7 mouse cellular contexts compared by ENCODE assay signal in genomic region chr16:38376163-38376840, GRCm38 (mm10). TPM values are rescaled to one million over a fixed set of nuclear protein-coding genes. Genes with fewer than 3 reads are reported as not detected.
A peak's percentile ranks its signal among the peaks of the same experiment; 100 is the strongest.
DNase-seq lines count a peak whose midpoint lies in the region; ATAC-seq and TF ChIP-seq lines count a peak whose summit lies in the region.

No protein-coding gene starts in this region.

- intact Hi-C loops in left cerebral cortex, postnatal 4 days (cut with DNase I): no loop called here

- peak overlapping the region; percentile 49 for H3K9ac ChIP-seq in forebrain, postnatal 0 days
- peak overlapping the region; percentile 23; the same call in 1 of the 2 replicates for H3K9ac ChIP-seq in intestine, postnatal 0 days (ENCODE audit: low read depth, low read length)
- H3K9ac ChIP-seq in midbrain, embryonic 11.5 days (ENCODE audit: low read length): peak overlapping the region; percentile 44

- H3K4me1 ChIP-seq in forebrain, postnatal 0 days (ENCODE audit: insufficient read depth): no peaks in the 10 kb centered on the region
- peaks cover 6% of the 10 kb centered on the region; the same call in 1 of the 2 replicates for H3K4me1 ChIP-seq in intestine, postnatal 0 days (replicated peaks; ENCODE audit: control insufficient read depth, insufficient read depth, low read length)
- peaks cover 3% of the 10 kb centered on the region; the same call in 1 of the 2 replicates for H3K4me1 ChIP-seq in midbrain, embryonic 11.5 days (ENCODE audit: control insufficient read depth, insufficient read depth, low read length)
- peaks cover 8% of the 10 kb centered on the region; the same call in 1 of the 2 replicates for H3K4me1 ChIP-seq in small intestine, adult 2 months (ENCODE audit: control insufficient read depth, insufficient read depth, insufficient read length, low read length)

- no peaks in the 10 kb centered on the region for H3K27me3 ChIP-seq in forebrain, postnatal 0 days (ENCODE audit: insufficient read depth, low read length)
- H3K27me3 ChIP-seq in intestine, postnatal 0 days (replicated peaks; ENCODE audit: control insufficient read depth, insufficient read depth, low read length): no peaks in the 10 kb centered on the region
- no peaks in the 10 kb centered on the region for H3K27me3 ChIP-seq in midbrain, embryonic 11.5 days (ENCODE audit: control insufficient read depth, insufficient read depth, low read length)
- no peaks in the 10 kb centered on the region for H3K27me3 ChIP-seq in small intestine, adult 2 months (ENCODE audit: control insufficient read depth, insufficient read depth, low read length)

- no peak for TF ChIP-seq POLR2A in small intestine, adult 2 months (IDR thresholded peaks at IDR 0.05; ENCODE audit: low read depth, low read length)

- peak; percentile 95 for ATAC-seq in forebrain, postnatal 0 days
- ATAC-seq in intestine, postnatal 0 days: peak; percentile 45; the same call in 1 of the 2 replicates
- ATAC-seq in midbrain, embryonic 11.5 days (ENCODE audit: low FRiP score): peak; percentile 89

- H3K36me3 ChIP-seq in forebrain, postnatal 0 days (ENCODE audit: insufficient read depth): no peaks in the 10 kb centered on the region
- H3K36me3 ChIP-seq in intestine, postnatal 0 days (ENCODE audit: control insufficient read depth, insufficient read depth): no peaks in the 10 kb centered on the region
- H3K36me3 ChIP-seq in midbrain, embryonic 11.5 days (ENCODE audit: control insufficient read depth, insufficient read depth, low read length): no peaks in the 10 kb centered on the region
- no peaks in the 10 kb centered on the region for H3K36me3 ChIP-seq in small intestine, adult 2 months (ENCODE audit: control insufficient read depth, insufficient read depth, low read length)

- peak; percentile 62 for TF ChIP-seq CTCF in forebrain, postnatal 0 days (IDR thresholded peaks at IDR 0.05; ENCODE audit: low read depth)
- TF ChIP-seq CTCF in intestine, postnatal 0 days (IDR thresholded peaks at IDR 0.05; ENCODE audit: low read depth): peak; percentile 70
- TF ChIP-seq CTCF in small intestine, adult 2 months (IDR thresholded peaks at IDR 0.05; ENCODE audit: extremely low read depth, insufficient read length, insufficient replicate concordance, low read depth, low read length): peak; percentile 46; the same call in 1 of the 2 replicates

- peak overlapping the region; percentile 32 for H3K4me3 ChIP-seq in forebrain, postnatal 0 days (ENCODE audit: low read depth, low read length)
- peak overlapping the region; percentile 24; the same call in 1 of the 2 replicates for H3K4me3 ChIP-seq in intestine, postnatal 0 days (ENCODE audit: low read depth, low read length)
- H3K4me3 ChIP-seq in midbrain, embryonic 11.5 days (ENCODE audit: low read depth, low read length): peak overlapping the region; percentile 17
- H3K4me3 ChIP-seq in small intestine, adult 2 months (ENCODE audit: low read depth, low read length): peak overlapping the region; percentile 61

- no peaks in the 10 kb centered on the region for H3K9me3 ChIP-seq in forebrain, postnatal 0 days (ENCODE audit: low read length)
- no peaks in the 10 kb centered on the region for H3K9me3 ChIP-seq in intestine, postnatal 0 days (ENCODE audit: control insufficient read depth)
- no peaks in the 10 kb centered on the region for H3K9me3 ChIP-seq in midbrain, embryonic 11.5 days (ENCODE audit: control insufficient read depth, low read length)

- WGBS in forebrain, postnatal 0 days: 15% methylated on average over 17 of the region's 17 CpGs
- WGBS in intestine, postnatal 0 days: 36% methylated on average over 11 of the region's 17 CpGs
- WGBS in midbrain, embryonic 11.5 days: 27% methylated on average over 17 of the region's 17 CpGs
- 30% methylated on average over 17 of the region's 17 CpGs for WGBS in small intestine, adult 2 months

- H3K27ac ChIP-seq in forebrain, postnatal 0 days (ENCODE audit: low read depth, low read length): peak overlapping the region; percentile 75
- H3K27ac ChIP-seq in intestine, postnatal 0 days (ENCODE audit: low read depth, low read length): no peak overlapping the region
- no peak overlapping the region for H3K27ac ChIP-seq in midbrain, embryonic 11.5 days (ENCODE audit: low read depth, low read length)
- H3K27ac ChIP-seq in small intestine, adult 2 months (ENCODE audit: insufficient read depth, low read depth, low read length): no peak overlapping the region

- H3K4me2 ChIP-seq in forebrain, postnatal 0 days (ENCODE audit: low read depth): peak overlapping the region; percentile 51
- peak overlapping the region; percentile 60 for H3K4me2 ChIP-seq in intestine, postnatal 0 days (replicated peaks; ENCODE audit: low read depth)
- peak overlapping the region; percentile 27 for H3K4me2 ChIP-seq in midbrain, embryonic 11.5 days

- peak; percentile 25 for DNase-seq in T-cell, adult 2 months (ENCODE audit: low spot score)
- DNase-seq in cerebellum, adult 18-20 months: peak; percentile 66
- DNase-seq in forebrain, postnatal 0 days: peak; percentile 85
- DNase-seq in left cerebral cortex, postnatal 4 days: peak; percentile 58
- peak; percentile 96 for DNase-seq in midbrain, embryonic 11.5 days (ENCODE audit: low spot score, missing footprints)

RNA-seq across cellular contexts. Expression of gene Popdc2, which starts 14.3 kb away (rescaled TPM):
- 0.14 and 0.38 TPM in 2 replicates for total RNA-seq in forebrain, postnatal 0 days (2014; rRNA removed)
- 0.39 TPM in 2 replicates for polyA plus RNA-seq in forebrain, postnatal 0 days (2015; fragmentation: Nextera tagmentation; extraction: Ambion mirVana)
- 16.6 and 16.9 TPM in 2 replicates for polyA plus RNA-seq in intestine, postnatal 0 days (2015; fragmentation: Nextera tagmentation; extraction: Ambion mirVana)
- total RNA-seq in left cerebral cortex, postnatal 4 days (2021): under 1 TPM; 0.34 to 0.50 TPM
- polyA plus RNA-seq in midbrain, embryonic 11.5 days (2014; fragmentation: Nextera tagmentation; extraction: Ambion mirVana): 0.59 and 2.1 TPM in 2 replicates
- 6.5 and 7.7 TPM in 2 replicates for polyA plus RNA-seq in small intestine, adult 2 months (2012; rRNA removed)

RNA-seq across cellular contexts. Expression of gene Gm21987, which starts 29.5 kb away (rescaled TPM):
- not detected in 2 replicates for total RNA-seq in forebrain, postnatal 0 days (2014; rRNA removed)
- not detected in 2 replicates for polyA plus RNA-seq in forebrain, postnatal 0 days (2015; fragmentation: Nextera tagmentation; extraction: Ambion mirVana)
- 0.38 TPM in 1 of 2 replicates, not detected in the other for polyA plus RNA-seq in intestine, postnatal 0 days (2015; fragmentation: Nextera tagmentation; extraction: Ambion mirVana)
- total RNA-seq in left cerebral cortex, postnatal 4 days (2021): not detected
- polyA plus RNA-seq in midbrain, embryonic 11.5 days (2014; fragmentation: Nextera tagmentation; extraction: Ambion mirVana): not detected in 2 replicates
- not detected in 2 replicates for polyA plus RNA-seq in small intestine, adult 2 months (2012; rRNA removed)

RNA-seq across cellular contexts. Expression of gene Cox17, which starts 29.5 kb away (rescaled TPM):
- total RNA-seq in forebrain, postnatal 0 days (2014; rRNA removed): 12.9 and 51.7 TPM in 2 replicates
- polyA plus RNA-seq in forebrain, postnatal 0 days (2015; fragmentation: Nextera tagmentation; extraction: Ambion mirVana): 80.3 and 102 TPM in 2 replicates
- 557 and 587 TPM in 2 replicates for polyA plus RNA-seq in intestine, postnatal 0 days (2015; fragmentation: Nextera tagmentation; extraction: Ambion mirVana)
- total RNA-seq in left cerebral cortex, postnatal 4 days (2021): 10 to 100 TPM; 35.0 to 42.2 TPM
- 122 and 124 TPM in 2 replicates for polyA plus RNA-seq in midbrain, embryonic 11.5 days (2014; fragmentation: Nextera tagmentation; extraction: Ambion mirVana)
- polyA plus RNA-seq in small intestine, adult 2 months (2012; rRNA removed): 31.6 and 76.2 TPM in 2 replicates

RNA-seq across cellular contexts. Expression of gene Maats1, which starts 34.4 kb away (rescaled TPM):
- 1.2 and 2.6 TPM in 2 replicates for total RNA-seq in forebrain, postnatal 0 days (2014; rRNA removed)
- 0.91 and 1.5 TPM in 2 replicates for polyA plus RNA-seq in forebrain, postnatal 0 days (2015; fragmentation: Nextera tagmentation; extraction: Ambion mirVana)
- 0.88 and 1.0 TPM in 2 replicates for polyA plus RNA-seq in intestine, postnatal 0 days (2015; fragmentation: Nextera tagmentation; extraction: Ambion mirVana)
- total RNA-seq in left cerebral cortex, postnatal 4 days (2021): 1 to 10 TPM in 1 of 2 experiments, under 1 TPM in 1; 0.89 to 1.0 TPM
- 0.32 and 0.60 TPM in 2 replicates for polyA plus RNA-seq in midbrain, embryonic 11.5 days (2014; fragmentation: Nextera tagmentation; extraction: Ambion mirVana)
- polyA plus RNA-seq in small intestine, adult 2 months (2012; rRNA removed): 0.05 and 0.16 TPM in 2 replicates

RNA-seq across cellular contexts. Expression of gene Pla1a, which starts 56.6 kb away (rescaled TPM):
- 1.2 and 2.5 TPM in 2 replicates for total RNA-seq in forebrain, postnatal 0 days (2014; rRNA removed)
- polyA plus RNA-seq in forebrain, postnatal 0 days (2015; fragmentation: Nextera tagmentation; extraction: Ambion mirVana): 0.74 and 1.0 TPM in 2 replicates
- 1.6 and 1.8 TPM in 2 replicates for polyA plus RNA-seq in intestine, postnatal 0 days (2015; fragmentation: Nextera tagmentation; extraction: Ambion mirVana)
- total RNA-seq in left cerebral cortex, postnatal 4 days (2021): under 1 TPM; 0.36 to 0.38 TPM
- 0.23 and 0.59 TPM in 2 replicates for polyA plus RNA-seq in midbrain, embryonic 11.5 days (2014; fragmentation: Nextera tagmentation; extraction: Ambion mirVana)
- 0.67 and 0.86 TPM in 2 replicates for polyA plus RNA-seq in small intestine, adult 2 months (2012; rRNA removed)

Comparison
In these comparisons a context has a peak if more than half of its experiments do, and no peak if none do; other contexts are left out.
1. DNase-seq: peak in every context shown above with its lines; median percentile 96 in midbrain, embryonic 11.5 days; 85 in forebrain, postnatal 0 days; 66 in cerebellum, adult 18-20 months; 58 in left cerebral cortex, postnatal 4 days; 25 in T-cell, adult 2 months.
2. ATAC-seq: peak in every context shown above with its lines; median percentile 95 in forebrain, postnatal 0 days; 89 in midbrain, embryonic 11.5 days; 45 in intestine, postnatal 0 days.